Mouse (Mus musculus): ENCODE measurements around the gene Rad51b. TPM values are rescaled to one million over a fixed set of nuclear protein-coding genes. Genes with fewer than 3 reads are reported as not detected.

Gene Rad51b
- polyA plus RNA-seq, 1 experiment from 2014 or later: 6.6 TPM

DNA sequence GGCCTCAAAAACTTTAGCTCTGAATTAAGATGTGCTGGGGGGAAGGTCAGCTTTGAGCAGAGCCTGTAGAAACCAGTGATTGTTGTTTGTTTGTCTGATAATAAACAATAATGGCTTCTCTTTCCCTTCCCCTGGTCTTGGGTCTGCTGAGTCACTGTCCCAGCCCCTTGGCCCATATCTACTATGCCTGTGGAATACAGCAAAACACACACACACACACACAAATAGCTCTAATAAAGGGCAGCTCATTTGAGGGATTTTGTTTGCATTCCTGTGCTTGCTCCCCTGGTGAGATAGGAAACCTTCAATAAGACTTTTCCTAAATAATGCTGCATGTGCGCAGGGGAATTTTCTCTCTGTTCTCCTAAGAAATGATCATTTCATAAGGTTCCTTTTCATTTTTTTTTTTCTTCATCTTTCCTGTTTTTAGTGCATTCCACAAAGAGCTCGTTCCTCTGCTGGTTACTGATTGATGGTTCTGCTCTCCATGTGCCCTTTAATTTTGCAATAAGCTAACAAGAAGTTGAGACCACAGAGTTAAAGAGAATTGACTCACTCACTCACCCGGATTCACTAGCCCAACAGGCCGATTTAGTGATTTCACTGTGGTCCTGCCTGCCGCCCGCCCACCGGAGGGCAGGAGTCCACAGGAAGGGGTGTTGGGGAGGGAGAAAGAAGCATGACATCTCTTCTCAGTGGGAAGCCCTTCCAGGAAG is 344.6 kb downstream of the Rad51b start:
- Histone ChIP-seq H3K27ac (0 out of 2 replicates have a peak overlapping the region, but pooled peaks have one; percentile 51), H3K27me3 (ENCODE audit: insufficient read depth, poor library complexity, severe bottlenecking) (no peaks in the 10 kb centered on the region), H3K9me3 (no peaks in the 10 kb centered on the region), H3K36me3 (no peaks in the 10 kb centered on the region), H3K4me1 (replicated peaks) (peaks cover 17% of the 10 kb centered on the region), H3K4me3 (no peak overlapping the region)
- no peak for DNase-seq (ENCODE audit: low spot score)
- WGBS: 50% methylated on average over 7 of the region's 7 CpGs

DNA sequence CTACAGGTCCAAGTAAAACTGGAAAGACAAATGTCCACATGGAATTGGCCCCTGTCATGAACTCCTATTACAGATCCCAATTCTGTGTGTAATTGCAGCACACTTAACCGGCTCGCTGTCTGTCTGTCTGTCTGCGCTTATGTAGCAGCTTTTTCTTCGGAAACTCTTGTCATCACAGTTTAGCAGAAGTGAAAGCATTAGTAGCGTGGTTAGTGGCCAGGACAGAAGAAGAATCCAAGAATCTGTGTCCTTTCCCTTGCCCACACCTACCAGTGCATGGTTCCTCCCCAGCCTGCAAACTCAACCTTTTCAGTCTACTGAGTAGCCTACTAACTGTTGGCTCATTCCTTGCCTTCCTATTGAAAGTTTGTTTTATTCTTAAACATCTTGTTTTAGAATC is 345.6 kb downstream of the Rad51b start:
- Histone ChIP-seq H3K4me1 (replicated peaks) (peaks cover 26% of the 10 kb centered on the region), H3K4me3 (no peak overlapping the region), H3K27ac (no peak overlapping the region), H3K27me3 (ENCODE audit: insufficient read depth, poor library complexity, severe bottlenecking) (no peaks in the 10 kb centered on the region), H3K36me3 (no peaks in the 10 kb centered on the region), H3K9me3 (no peaks in the 10 kb centered on the region)
- WGBS: 95% methylated on average over 5 of the region's 5 CpGs
- no peak for DNase-seq (ENCODE audit: low spot score)

DNA sequence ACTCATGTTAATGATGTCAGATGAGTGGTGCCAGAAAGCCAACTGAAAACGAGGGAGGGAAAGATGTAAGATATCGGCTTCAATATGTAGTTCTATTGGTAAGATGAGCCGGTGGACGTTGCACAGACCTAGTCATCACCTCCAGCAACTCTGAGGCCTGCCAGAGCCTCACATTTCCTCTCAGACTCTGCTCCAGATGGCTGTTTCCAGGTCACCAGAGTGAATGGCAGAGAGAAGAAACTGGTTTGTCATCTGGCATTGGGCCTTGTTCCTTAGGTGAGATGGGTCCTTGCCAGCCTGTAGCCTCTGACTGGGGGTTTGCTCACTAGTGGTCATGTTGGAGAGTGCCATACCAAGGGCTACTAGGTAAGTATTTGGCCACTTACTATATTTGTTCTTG is 348.6 kb downstream of the Rad51b start:
- H3K27ac ChIP-seq: no peak overlapping the region
- peaks cover 46% of the 10 kb centered on the region for H3K4me1 ChIP-seq (replicated peaks)
- no peaks in the 10 kb centered on the region for H3K36me3 ChIP-seq
- no peaks in the 10 kb centered on the region for H3K27me3 ChIP-seq (ENCODE audit: insufficient read depth, poor library complexity, severe bottlenecking)
- H3K9me3 ChIP-seq: no peaks in the 10 kb centered on the region
- WGBS: 89% methylated on average over 4 of the region's 4 CpGs
- H3K4me3 ChIP-seq: no peak overlapping the region
- DNase-seq (ENCODE audit: low spot score): no peak

DNA sequence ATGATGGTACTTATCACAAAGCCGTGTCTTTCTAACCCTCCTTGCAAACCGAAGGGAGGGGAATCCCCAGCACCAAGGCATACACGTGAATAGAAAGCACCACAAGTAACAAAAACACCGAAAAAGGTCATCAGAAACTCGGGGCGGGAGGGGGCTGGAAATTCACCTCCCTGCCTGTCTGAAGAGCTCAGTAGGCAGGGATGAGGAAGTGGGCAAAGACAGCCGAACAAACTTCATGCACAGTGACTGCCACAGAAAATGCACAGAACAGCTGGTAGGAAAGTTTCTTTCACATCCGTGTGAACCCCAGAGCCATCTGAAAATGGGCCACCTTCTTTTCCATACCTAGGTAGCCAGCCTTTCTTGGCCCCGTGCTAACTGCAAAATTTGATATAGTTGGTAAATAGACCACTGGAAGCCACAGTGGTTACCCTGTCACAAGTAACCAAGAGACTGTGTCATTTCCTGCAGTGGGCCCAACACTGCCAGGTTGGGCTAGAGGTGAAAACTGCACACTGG is 349.6 kb downstream of the Rad51b start:
- Histone ChIP-seq H3K27me3 (ENCODE audit: insufficient read depth, poor library complexity, severe bottlenecking) (no peaks in the 10 kb centered on the region), H3K36me3 (no peaks in the 10 kb centered on the region), H3K4me3 (no peak overlapping the region), H3K9me3 (no peaks in the 10 kb centered on the region), H3K27ac (peak overlapping the region; percentile 79; the same call in 1 of the 2 replicates), H3K4me1 (replicated peaks) (peaks cover 40% of the 10 kb centered on the region)
- DNase-seq (ENCODE audit: low spot score): no peak
- WGBS: 86% methylated on average over 9 of the region's 9 CpGs

DNA sequence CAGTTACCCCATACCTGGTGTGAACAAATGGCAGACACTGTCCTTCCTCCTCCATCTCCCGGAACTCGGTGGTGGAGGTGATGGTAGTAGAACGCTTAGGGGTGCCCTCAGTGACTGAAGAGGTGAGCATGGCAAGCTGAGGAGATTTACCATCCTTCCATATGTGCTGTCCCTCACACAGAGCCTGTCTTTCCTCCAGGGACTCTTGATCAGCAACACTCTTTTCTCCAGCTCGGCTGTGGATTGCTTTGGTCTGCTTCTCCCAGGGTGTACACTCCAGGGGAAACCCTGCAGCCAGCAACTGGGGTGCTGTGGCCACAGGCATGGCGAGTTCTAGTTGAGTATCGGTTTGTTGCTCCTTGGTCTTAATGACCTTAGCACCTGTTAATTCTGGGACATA is 350.3 kb downstream of the Rad51b start:
- Histone ChIP-seq H3K27me3 (ENCODE audit: insufficient read depth, poor library complexity, severe bottlenecking) (no peaks in the 10 kb centered on the region), H3K9me3 (no peaks in the 10 kb centered on the region), H3K4me3 (no peak overlapping the region), H3K36me3 (no peaks in the 10 kb centered on the region), H3K4me1 (replicated peaks) (peaks cover 33% of the 10 kb centered on the region), H3K27ac (peak overlapping the region; percentile 79)
- WGBS: 91% methylated on average over 6 of the region's 6 CpGs
- DNase-seq (ENCODE audit: low spot score): no peak

DNA sequence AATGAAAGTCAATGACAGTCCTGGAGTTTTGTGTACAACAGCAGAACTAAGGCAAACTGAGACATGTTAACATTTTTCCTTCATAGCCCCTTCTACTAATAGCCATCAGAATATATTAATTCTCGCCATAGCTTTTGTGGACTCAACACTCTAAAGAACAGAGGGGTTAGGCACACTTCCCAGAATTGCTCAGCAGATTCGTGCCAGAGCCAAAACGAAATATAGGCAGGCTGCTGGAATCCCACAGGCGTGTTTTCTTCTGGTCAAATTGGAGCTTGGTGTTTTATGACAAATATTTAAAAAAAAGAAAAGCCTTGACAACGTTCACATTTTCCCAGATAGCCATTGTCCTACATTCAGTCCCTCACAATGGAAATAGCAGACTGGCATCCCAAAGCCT is 350.9 kb downstream of the Rad51b start:
- H3K27ac ChIP-seq: peak overlapping the region; percentile 79

DNA sequence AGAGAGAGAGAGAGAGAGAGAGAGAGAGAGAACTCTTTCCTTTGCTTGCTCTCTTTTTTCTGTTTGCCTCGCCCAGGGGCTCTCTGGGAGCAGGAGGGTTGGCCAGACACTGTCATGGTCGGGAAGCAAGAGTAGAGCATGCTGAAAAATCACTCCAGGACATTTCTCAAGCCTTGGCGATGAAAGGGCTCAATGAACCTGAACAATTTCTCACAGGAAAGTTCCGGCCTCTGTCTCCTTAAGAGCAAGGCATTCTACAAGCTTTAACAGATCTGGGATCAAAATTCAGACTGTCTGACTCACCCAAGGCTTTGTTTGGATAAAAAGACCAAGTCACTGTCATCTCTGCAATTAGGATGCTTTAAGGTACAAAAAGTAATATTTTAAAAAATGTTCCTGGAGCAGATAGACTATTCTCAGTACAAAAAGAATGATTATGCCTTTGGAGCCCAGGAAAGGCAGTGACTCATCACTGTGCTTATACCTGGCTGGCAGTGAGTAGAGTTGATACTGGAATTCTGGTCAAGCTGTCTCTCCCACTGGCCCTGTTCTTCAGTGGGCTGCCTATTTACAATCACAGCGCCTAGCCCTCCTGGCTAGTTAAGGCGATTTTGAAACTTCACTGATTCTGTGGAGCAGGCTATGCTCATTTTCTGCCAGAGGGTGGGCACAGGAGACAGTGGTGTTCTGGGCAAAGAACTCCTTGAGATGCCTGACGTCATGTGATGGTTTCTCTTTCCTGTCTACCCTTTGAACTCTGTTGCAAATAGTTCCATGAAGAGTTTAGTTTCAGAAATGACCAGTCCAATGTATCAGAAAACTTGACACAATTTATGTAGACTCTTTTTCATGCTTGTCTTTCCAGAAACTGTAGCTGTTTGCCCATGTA is 352.0 kb downstream of the Rad51b start:
- H3K9me3 ChIP-seq: no peaks in the 10 kb centered on the region
- 42% methylated on average over 7 of the region's 7 CpGs for WGBS
- no peaks in the 10 kb centered on the region for H3K36me3 ChIP-seq
- peaks cover 29% of the 10 kb centered on the region for H3K4me1 ChIP-seq (replicated peaks)
- H3K27ac ChIP-seq: peak overlapping the region; percentile 79
- no peaks in the 10 kb centered on the region for H3K27me3 ChIP-seq (ENCODE audit: insufficient read depth, poor library complexity, severe bottlenecking)
- peak; percentile 33 for DNase-seq (ENCODE audit: low spot score)
- no peak overlapping the region for H3K4me3 ChIP-seq

More for the DNA sequence above, 350.9 kb downstream of the Rad51b start:
- Histone ChIP-seq H3K9me3 (no peaks in the 10 kb centered on the region), H3K27me3 (ENCODE audit: insufficient read depth, poor library complexity, severe bottlenecking) (no peaks in the 10 kb centered on the region), H3K36me3 (no peaks in the 10 kb centered on the region), H3K4me1 (replicated peaks) (peaks cover 29% of the 10 kb centered on the region), H3K4me3 (no peak overlapping the region)
- DNase-seq (ENCODE audit: low spot score): no peak
- 83% methylated on average over 5 of the region's 5 CpGs for WGBS

DNA sequence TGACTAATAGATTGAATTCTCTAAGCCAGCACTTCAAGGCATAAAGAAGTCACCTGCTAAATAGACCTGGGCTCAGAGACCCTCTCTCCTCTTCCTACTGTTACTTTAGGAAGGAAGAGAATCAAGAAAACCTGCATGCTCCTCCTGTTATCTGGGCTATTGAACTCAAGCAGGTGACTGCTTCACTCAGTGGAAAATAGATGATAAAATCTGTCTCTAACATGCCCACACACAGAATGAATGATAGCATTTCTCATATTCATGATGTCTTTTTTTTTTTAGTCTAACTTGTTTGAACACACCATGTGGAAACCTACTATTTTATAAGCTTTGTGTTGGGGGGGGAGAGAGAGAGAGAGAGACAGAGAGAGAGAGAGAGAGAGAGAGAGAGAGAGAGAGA is 352.7 kb downstream of the Rad51b start:
- no peak for DNase-seq (ENCODE audit: low spot score)
- no peak overlapping the region for H3K4me3 ChIP-seq
- no peaks in the 10 kb centered on the region for H3K36me3 ChIP-seq
- peaks cover 29% of the 10 kb centered on the region for H3K4me1 ChIP-seq (replicated peaks)
- H3K27me3 ChIP-seq (ENCODE audit: insufficient read depth, poor library complexity, severe bottlenecking): no peaks in the 10 kb centered on the region
- H3K27ac ChIP-seq: no peak overlapping the region
- no peaks in the 10 kb centered on the region for H3K9me3 ChIP-seq

DNA sequence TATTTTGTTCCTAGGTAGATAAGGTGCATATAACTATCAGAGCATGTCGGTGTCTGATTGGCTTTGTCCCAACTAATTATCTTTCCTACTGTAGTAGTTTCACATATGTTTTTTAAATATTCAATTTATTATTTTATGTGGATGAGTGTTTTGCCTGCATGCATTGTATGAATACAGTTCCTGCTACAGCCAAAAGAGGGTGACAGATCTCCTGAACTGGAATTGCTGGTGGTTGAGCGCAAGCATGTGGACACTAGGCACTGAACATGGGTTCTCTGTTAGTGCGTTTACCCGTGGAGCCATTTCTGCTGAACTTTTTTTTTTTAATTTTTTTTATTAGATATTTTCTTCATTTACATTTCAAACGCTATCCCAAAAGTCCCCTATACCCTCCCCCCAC is 358.1 kb downstream of the Rad51b start:
- Histone ChIP-seq H3K4me3 (no peak overlapping the region), H3K36me3 (no peaks in the 10 kb centered on the region), H3K27me3 (ENCODE audit: insufficient read depth, poor library complexity, severe bottlenecking) (no peaks in the 10 kb centered on the region), H3K27ac (no peak overlapping the region), H3K9me3 (no peaks in the 10 kb centered on the region), H3K4me1 (replicated peaks) (peaks cover 12% of the 10 kb centered on the region)
- DNase-seq (ENCODE audit: low spot score): no peak
- 96% methylated on average over 5 of the region's 5 CpGs for whole genome bisulfite sequencing

DNA sequence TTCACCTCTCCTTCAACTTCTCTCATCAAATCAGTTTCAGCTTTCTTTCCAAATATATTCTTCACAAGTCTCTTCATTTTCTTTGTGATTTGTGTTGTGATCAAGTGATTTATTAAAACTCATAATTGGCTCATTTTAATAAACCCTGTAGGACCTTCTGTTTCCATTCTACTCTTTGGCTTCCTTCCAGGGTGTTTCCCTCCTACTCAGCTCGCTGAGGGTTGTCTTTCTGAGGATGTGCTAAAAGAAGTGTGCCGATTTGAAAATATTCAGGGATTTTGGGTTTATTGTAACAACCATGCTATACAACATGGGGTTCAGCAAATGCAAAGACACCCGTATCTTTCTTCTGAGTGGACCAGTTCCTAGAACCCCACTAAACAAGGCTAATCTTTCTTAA is 361.8 kb downstream of the Rad51b start:
- DNase-seq (ENCODE audit: low spot score): no peak
- Histone ChIP-seq H3K36me3 (no peaks in the 10 kb centered on the region), H3K4me3 (no peak overlapping the region), H3K27ac (peak overlapping the region; percentile 2; the same call in 1 of the 2 replicates), H3K9me3 (no peaks in the 10 kb centered on the region), H3K27me3 (ENCODE audit: insufficient read depth, poor library complexity, severe bottlenecking) (no peaks in the 10 kb centered on the region), H3K4me1 (replicated peaks) (peaks cover 32% of the 10 kb centered on the region)
- WGBS: 95% methylated on average over 3 of the region's 3 CpGs

DNA sequence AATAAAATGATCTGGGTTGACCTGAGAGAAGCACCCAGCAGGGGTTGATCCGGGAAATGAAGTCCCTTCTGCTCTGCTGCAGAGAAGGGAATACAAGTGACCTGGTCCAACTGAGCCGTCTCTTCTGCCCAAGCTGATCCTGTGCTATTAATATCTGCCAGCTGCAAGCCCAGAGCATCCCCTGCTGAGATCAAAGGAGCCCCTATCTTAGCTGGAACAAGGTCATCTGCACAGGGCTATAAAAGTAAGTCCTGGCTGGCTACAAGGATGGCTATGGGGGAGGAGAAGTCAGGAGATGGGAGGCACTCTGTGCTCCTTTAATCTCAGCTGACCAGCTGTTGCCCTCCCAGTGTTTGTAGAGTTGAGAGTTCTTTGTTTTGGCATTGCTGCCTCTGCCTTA is 364.2 kb downstream of the Rad51b start:
- peak; percentile 69 for DNase-seq (ENCODE audit: low spot score)
- no peaks in the 10 kb centered on the region for H3K36me3 ChIP-seq
- no peaks in the 10 kb centered on the region for H3K9me3 ChIP-seq
- H3K4me1 ChIP-seq (replicated peaks): peaks cover 33% of the 10 kb centered on the region
- peak overlapping the region; percentile 76 for H3K27ac ChIP-seq
- H3K4me3 ChIP-seq: no peak overlapping the region
- no peaks in the 10 kb centered on the region for H3K27me3 ChIP-seq (ENCODE audit: insufficient read depth, poor library complexity, severe bottlenecking)
- WGBS: 5% methylated on average over 2 of the region's 2 CpGs

DNA sequence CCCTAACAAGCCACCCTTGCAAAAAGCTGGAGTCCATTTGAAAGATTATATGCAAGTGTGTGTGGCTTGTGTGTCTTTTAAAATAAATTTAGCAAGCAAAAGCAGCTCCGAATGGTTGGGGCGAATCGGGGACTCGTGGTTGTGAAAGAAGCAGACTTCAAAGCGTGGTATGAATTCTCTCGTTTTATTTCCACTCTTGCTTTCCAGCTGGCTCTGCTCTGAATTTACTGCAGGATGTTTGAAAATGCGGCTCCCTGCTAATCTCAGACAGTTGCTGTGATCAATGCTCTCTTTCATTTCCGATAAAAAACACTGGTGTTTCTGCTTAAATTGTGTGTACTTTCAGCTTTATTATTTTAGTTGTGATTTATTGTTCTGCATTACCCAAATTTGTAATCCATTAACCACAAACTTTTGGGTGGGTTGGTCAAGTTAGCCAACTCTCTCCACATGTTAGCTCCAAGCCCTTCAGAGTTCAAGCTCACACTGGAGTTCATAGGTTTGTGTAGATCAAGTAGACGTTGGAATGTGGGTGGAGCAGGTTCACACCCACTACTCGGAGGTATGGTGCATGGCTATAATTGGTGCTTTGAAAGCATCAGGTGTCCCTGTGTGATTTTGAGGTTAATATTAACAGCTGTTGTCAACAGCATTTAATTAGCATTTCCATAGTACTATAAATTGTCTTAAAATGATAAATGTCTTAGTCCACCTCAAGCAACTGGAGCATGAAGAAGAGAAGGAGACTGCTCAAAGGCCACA is 366.2 kb downstream of the Rad51b start:
- Histone ChIP-seq H3K4me3 (no peak overlapping the region), H3K27ac (no peak overlapping the region), H3K27me3 (ENCODE audit: insufficient read depth, poor library complexity, severe bottlenecking) (no peaks in the 10 kb centered on the region), H3K36me3 (no peaks in the 10 kb centered on the region), H3K4me1 (replicated peaks) (peaks cover 25% of the 10 kb centered on the region), H3K9me3 (no peaks in the 10 kb centered on the region)
- WGBS: 80% methylated on average over 10 of the region's 10 CpGs
- DNase-seq (ENCODE audit: low spot score): no peak
